Mouse (Mus musculus): Measurements from ENCODE around the gene Clpsl2.

GRCm38 (mm10) chr17:28524009-28524695, 25.1 kb upstream of the Clpsl2 start:
- TF ChIP-seq POLR2A (IDR thresholded peaks at IDR 0.05; ENCODE audit: insufficient read depth, low read depth, low read length) (0 out of 2 replicates have a peak, but pooled peaks have one; percentile 11), CTCF (IDR thresholded peaks at IDR 0.05) (no peak)

All from heart, adult 2 months (tissue).